Comparison of ENCODE assay signal across 15 mouse cellular contexts in the genomic region with DNA sequence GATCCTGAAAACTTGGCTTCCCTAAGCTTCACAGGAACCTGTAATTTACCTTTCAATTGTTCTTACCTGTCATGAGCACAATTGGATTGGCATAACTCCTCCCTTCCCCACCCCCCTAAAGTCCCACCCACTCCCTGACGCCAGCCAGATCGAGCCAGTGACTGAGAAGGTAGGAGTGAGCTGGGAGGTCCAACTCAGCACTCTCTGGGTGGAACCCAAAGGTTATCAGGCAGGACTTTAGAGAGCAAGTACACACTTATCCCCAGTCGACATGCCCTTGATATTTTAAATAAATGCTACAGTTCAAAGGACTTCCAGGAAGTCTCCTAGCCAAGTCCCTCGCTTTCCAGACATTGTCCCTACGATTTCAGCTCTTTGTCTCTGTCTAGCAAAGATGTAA.
DNase-seq lines count a peak whose midpoint lies in the region; ATAC-seq lines count a peak whose summit lies in the region.
"Had no signal": no experiment of that assay in that cellular context is flagged by ENCODE, and none has a peak within 500 bp of the region (broad histone marks: within the 10 kb centered on the region; RNA-seq: fewer than 3 reads in every experiment).

No protein-coding gene starts in this region.

- peak overlapping the region; percentile 20; the same call in 1 of the 2 replicates for H3K27ac ChIP-seq in midbrain, embryonic 10.5 days (replicated peaks)
- no peak overlapping the region for H3K27ac ChIP-seq in midbrain, embryonic 15.5 days
- no peak overlapping the region for H3K27ac ChIP-seq in liver, embryonic 11.5 days (ENCODE audit: low read depth, low read length)
- H3K27ac ChIP-seq: liver, embryonic 14.5 days had no signal

- no peaks in the 10 kb centered on the region for H3K9me3 ChIP-seq in midbrain, embryonic 10.5 days (replicated peaks)
- no peaks in the 10 kb centered on the region for H3K9me3 ChIP-seq in midbrain, embryonic 15.5 days
- no peaks in the 10 kb centered on the region for H3K9me3 ChIP-seq in liver, embryonic 11.5 days (ENCODE audit: control insufficient read depth, low read length)

- 56% methylated on average over 5 of the region's 5 CpGs for WGBS in midbrain, embryonic 10.5 days
- 42% methylated on average over 5 of the region's 5 CpGs for WGBS in midbrain, embryonic 15.5 days
- WGBS in liver, embryonic 11.5 days: 36% methylated on average over 5 of the region's 5 CpGs

- no peak for ATAC-seq in midbrain, embryonic 15.5 days (replicated peaks)
- ATAC-seq in liver, embryonic 11.5 days (replicated peaks; ENCODE audit: low FRiP score): 0 out of 2 replicates have a peak, but pooled peaks have one; percentile 24
- ATAC-seq: forebrain, embryonic 14.5 days had no signal

- no peak overlapping the region for H3K4me3 ChIP-seq in midbrain, embryonic 10.5 days
- H3K4me3 ChIP-seq in midbrain, embryonic 15.5 days: no peak overlapping the region
- H3K4me3 ChIP-seq in liver, embryonic 11.5 days (ENCODE audit: low read depth, low read length): no peak overlapping the region

- H3K4me1 ChIP-seq in midbrain, embryonic 10.5 days: peaks cover 50% of the 10 kb centered on the region
- H3K4me1 ChIP-seq in midbrain, embryonic 15.5 days: peaks cover 20% of the 10 kb centered on the region
- H3K4me1 ChIP-seq in liver, embryonic 11.5 days (replicated peaks; ENCODE audit: control insufficient read depth, insufficient read depth, low read length): peaks cover 9% of the 10 kb centered on the region; the same call in 1 of the 2 replicates

- peaks cover 19% of the 10 kb centered on the region for H3K27me3 ChIP-seq in midbrain, embryonic 10.5 days (ENCODE audit: low read depth, poor library complexity, severe bottlenecking)
- H3K27me3 ChIP-seq in midbrain, embryonic 15.5 days (replicated peaks): no peaks in the 10 kb centered on the region
- no peaks in the 10 kb centered on the region for H3K27me3 ChIP-seq in liver, embryonic 11.5 days (replicated peaks; ENCODE audit: control insufficient read depth, insufficient read depth, low read length)

- H3K36me3 ChIP-seq in midbrain, embryonic 10.5 days: 0 out of 2 replicates have a peak, but pooled peaks cover 3% of the 10 kb centered on the region
- no peaks in the 10 kb centered on the region for H3K36me3 ChIP-seq in midbrain, embryonic 15.5 days (replicated peaks)
- no peaks in the 10 kb centered on the region for H3K36me3 ChIP-seq in liver, embryonic 11.5 days (ENCODE audit: control insufficient read depth, insufficient read depth, low read length)
- H3K36me3 ChIP-seq: G1E had no signal

- no peak overlapping the region for H3K9ac ChIP-seq in midbrain, embryonic 15.5 days
- no peak overlapping the region for H3K9ac ChIP-seq in liver, embryonic 11.5 days (ENCODE audit: low read depth, low read length)
- H3K9ac ChIP-seq: liver, embryonic 14.5 days had no signal

- DNase-seq in midbrain, embryonic 10.5 days (ENCODE audit: low spot score): no peak
- no peak for DNase-seq in liver, embryonic 11.5 days (ENCODE audit: low spot score)
- peak; percentile 10 for DNase-seq in lung, postnatal 14 days
- DNase-seq in kidney, adult 8-10 months: no peak
- DNase-seq in kidney, postnatal 36 days: no peak
- DNase-seq in layer of hippocampus, adult 11-12 months (ENCODE audit: low spot score): no peak
- DNase-seq: cerebellum, postnatal 10 days; gastrocnemius, postnatal 10 days; kidney, postnatal 25 days; spleen, adult 18-20 months; thymus, postnatal 25 days had no signal

- no peak overlapping the region for H3K4me2 ChIP-seq in midbrain, embryonic 15.5 days
- H3K4me2 ChIP-seq in liver, embryonic 11.5 days: no peak overlapping the region
